Mouse (Mus musculus) heart, embryonic 13.5 days (tissue): Measurements from ENCODE around the gene Sp3. TPM values are rescaled to one million over a fixed set of nuclear protein-coding genes. Genes with fewer than 3 reads are reported as not detected.
"Not testable (repeated sequence)": the region's sequence is repeated elsewhere in the genome, so short reads cannot be mapped to it uniquely, and the experiment has no call there.

Experiments used
- ATAC-seq: fragments of 200-750 bp; cut with Nextera tagmentation; 2 replicates; pipeline ENCODE4 v1.8.0; 2017; ENCODE audit warnings: moderate TSS enrichment; ENCODE audit not compliant: insufficient number of reproducible peaks, low FRiP score, low TSS enrichment; ENCODE audit errors: extremely low read depth
- H3K27ac ChIP-seq: fragments of 300-500 bp; sonication (generic); replicated peaks from 2 replicates; pipeline ENCODE4 v1.5.1; 2015; ENCODE audit warnings: moderate library complexity, mild to moderate bottlenecking, inconsistent platforms
- H3K27me3 ChIP-seq: fragments of 300-500 bp; sonication (generic); replicated peaks from 2 replicates; pipeline ENCODE4 v1.6.1; 2015; ENCODE audit warnings: mild to moderate bottlenecking, inconsistent platforms
- H3K36me3 ChIP-seq: fragments of 300-500 bp; sonication (generic); 2 replicates; pipeline ENCODE4 v1.6.1; 2015; ENCODE audit warnings: mild to moderate bottlenecking, inconsistent platforms
- H3K4me1 ChIP-seq: fragments of 300-500 bp; sonication (generic); 2 replicates; pipeline ENCODE4 v1.6.1; 2015; ENCODE audit warnings: inconsistent platforms
- H3K4me2 ChIP-seq: fragments of 300-500 bp; sonication (generic); 2 replicates; pipeline ENCODE4 v1.6.1; 2015; ENCODE audit warnings: inconsistent platforms, mild to moderate bottlenecking, moderate library complexity
- H3K4me3 ChIP-seq: fragments of 300-500 bp; sonication (generic); 2 replicates; pipeline ENCODE4 v1.5.1; 2015; ENCODE audit warnings: moderate library complexity, mild to moderate bottlenecking, inconsistent platforms
- H3K9ac ChIP-seq: fragments of 300-500 bp; sonication (generic); 2 replicates; pipeline ENCODE4 v1.6.1; 2015; ENCODE audit warnings: inconsistent platforms, mild to moderate bottlenecking, moderate library complexity
- H3K9me3 ChIP-seq: fragments of 300-500 bp; sonication (generic); 2 replicates; pipeline ENCODE4 v1.6.1; 2016; ENCODE audit warnings: inconsistent platforms
- WGBS: fragments of 180-500 bp; shearing (Covaris S2); methylation state at CpG from one replicate; pipeline ENCODE4 v1.1.7; 2015; ENCODE audit warnings: mixed read lengths; 5-methylcytosine and 5-hydroxymethylcytosine counted together
- polyA plus RNA-seq: library from polyadenylated mRNA; unstranded; fragments of >200 nt; fragmentation: Nextera tagmentation; extraction: Ambion mirVana; gene quantifications from 2 replicates; pipeline ENCODE4 v1.2.1, GENCODE M21; 2015

Gene Sp3
- polyA plus RNA-seq, 1 experiment from 2014 or later, result 31.0 TPM

- H3K9ac ChIP-seq, result no peak overlapping the region
- H3K27ac ChIP-seq, result no peak overlapping the region
- no peaks in the 10 kb centered on the region for H3K27me3 ChIP-seq
- WGBS, result 93% methylated on average over 17 of the region's 17 CpGs
- peaks cover 12% of the 10 kb centered on the region for H3K9me3 ChIP-seq
- peaks cover 22% of the 10 kb centered on the region for H3K4me1 ChIP-seq
- H3K36me3 ChIP-seq, result peaks cover 21% of the 10 kb centered on the region
- no peak for ATAC-seq
- no peak overlapping the region for H3K4me2 ChIP-seq
- no peak overlapping the region for H3K4me3 ChIP-seq
Observed at GRCm38 (mm10) chr2:72992497-72992896, 12.3 kb upstream of the Sp3 start.

- Histone ChIP-seq H3K9me3 (peaks cover 12% of the 10 kb centered on the region), H3K36me3 (peaks cover 21% of the 10 kb centered on the region)
- not testable (repeated sequence) for H3K9ac ChIP-seq, ATAC-seq, H3K27ac ChIP-seq, H3K4me2 ChIP-seq, H3K4me1 ChIP-seq, H3K4me3 ChIP-seq, H3K27me3 ChIP-seq
- WGBS, result 87% methylated on average over 9 of the region's 9 CpGs
Observed at GRCm38 (mm10) chr2:72988945-72989344, 8.7 kb upstream of the Sp3 start.

GRCm38 (mm10) chr2:72986616-72987015, 6.4 kb upstream of the Sp3 start, which contains the start of gene Gm11084:
Gene Gm11084, minus strand, starts transcription at chr2:72986716.
- no peak for ATAC-seq
- WGBS, result 81% methylated on average over 5 of the region's 5 CpGs

GRCm38 (mm10) chr2:72985516-72985915, 5.3 kb upstream of the Sp3 start:
- H3K27me3 ChIP-seq, result no peaks in the 10 kb centered on the region
- no peak overlapping the region for H3K27ac ChIP-seq
- no peak overlapping the region for H3K9ac ChIP-seq
- H3K4me2 ChIP-seq, result no peak overlapping the region
- WGBS, result 53% methylated on average over 1 of the region's 1 CpGs
- ATAC-seq, result no peak
- H3K9me3 ChIP-seq, result peaks cover 9% of the 10 kb centered on the region
- H3K36me3 ChIP-seq, result peaks cover 21% of the 10 kb centered on the region
- H3K4me1 ChIP-seq, result peaks cover 16% of the 10 kb centered on the region
- H3K4me3 ChIP-seq, result no peak overlapping the region

More at GRCm38 (mm10) chr2:72986616-72987015, 6.4 kb upstream of the Sp3 start, which contains the start of gene Gm11084:
- Histone ChIP-seq H3K4me1 (peaks cover 10% of the 10 kb centered on the region), H3K4me2 (no peak within 1 kb of the TSS), H3K9ac (no peak within 1 kb of the TSS), H3K9me3 (peaks cover 11% of the 10 kb centered on the region), H3K36me3 (peaks cover 21% of the 10 kb centered on the region), H3K27ac (no peak within 1 kb of the TSS), H3K27me3 (no peaks in the 10 kb centered on the region), H3K4me3 (no peak within 1 kb of the TSS)

GRCm38 (mm10) chr2:72984806-72985205, 4.6 kb upstream of the Sp3 start:
- 71% methylated on average over 4 of the region's 4 CpGs for WGBS
- no peak for ATAC-seq
- H3K9ac ChIP-seq, result no peak overlapping the region
- H3K36me3 ChIP-seq, result peaks cover 21% of the 10 kb centered on the region
- H3K4me1 ChIP-seq, result peaks cover 16% of the 10 kb centered on the region
- H3K9me3 ChIP-seq, result peaks cover 9% of the 10 kb centered on the region
- H3K27me3 ChIP-seq, result no peaks in the 10 kb centered on the region
- no peak overlapping the region for H3K4me3 ChIP-seq
- no peak overlapping the region for H3K4me2 ChIP-seq
- no peak overlapping the region for H3K27ac ChIP-seq

GRCm38 (mm10) chr2:72983211-72983610, 3.0 kb upstream of the Sp3 start:
- 82% methylated on average over 3 of the region's 3 CpGs for WGBS
- Histone ChIP-seq H3K27ac (no peak overlapping the region), H3K9ac (no peak overlapping the region), H3K4me1 (peaks cover 16% of the 10 kb centered on the region), H3K9me3 (no peaks in the 10 kb centered on the region), H3K4me2 (no peak overlapping the region), H3K36me3 (peaks cover 5% of the 10 kb centered on the region), H3K27me3 (no peaks in the 10 kb centered on the region), H3K4me3 (no peak overlapping the region)
- no peak for ATAC-seq

GRCm38 (mm10) chr2:72982110-72982785, 2.0 kb upstream of the Sp3 start:
- peaks cover 19% of the 10 kb centered on the region for H3K4me1 ChIP-seq
- no peak overlapping the region for H3K27ac ChIP-seq
- 86% methylated on average over 7 of the region's 7 CpGs for WGBS
- H3K4me2 ChIP-seq, result no peak overlapping the region
- H3K9ac ChIP-seq, result no peak overlapping the region
- no peaks in the 10 kb centered on the region for H3K36me3 ChIP-seq
- no peak overlapping the region for H3K4me3 ChIP-seq
- H3K9me3 ChIP-seq, result no peaks in the 10 kb centered on the region
- no peak for ATAC-seq
- H3K27me3 ChIP-seq, result no peaks in the 10 kb centered on the region

GRCm38 (mm10) chr2:72981441-72982109, 1.3 kb upstream of the Sp3 start:
- Histone ChIP-seq H3K9me3 (no peaks in the 10 kb centered on the region), H3K27me3 (no peaks in the 10 kb centered on the region), H3K36me3 (no peaks in the 10 kb centered on the region), H3K4me3 (peak overlapping the region; percentile 100), H3K4me1 (peaks cover 26% of the 10 kb centered on the region), H3K9ac (peak overlapping the region; percentile 100), H3K27ac (peak overlapping the region; percentile 100), H3K4me2 (peak overlapping the region; percentile 86)
- no peak for ATAC-seq
- 77% methylated on average over 9 of the region's 9 CpGs for WGBS

GRCm38 (mm10) chr2:72981075-72981420, 802 bp upstream of the Sp3 start:
- Histone ChIP-seq H3K4me2 (peak overlapping the region; percentile 86), H3K4me3 (peak overlapping the region; percentile 100), H3K9me3 (no peaks in the 10 kb centered on the region), H3K9ac (peak overlapping the region; percentile 100), H3K27me3 (no peaks in the 10 kb centered on the region), H3K4me1 (peaks cover 31% of the 10 kb centered on the region), H3K36me3 (peaks cover 1% of the 10 kb centered on the region; the same call in 1 of the 2 replicates), H3K27ac (peak overlapping the region; percentile 100)
- ATAC-seq, result no peak
- 10% methylated on average over 3 of the region's 3 CpGs for WGBS

GRCm38 (mm10) chr2:72979659-72980071, 581 bp downstream of the Sp3 start:
- WGBS, result 1% methylated on average over 12 of the region's 54 CpGs
- peak; percentile 68 for ATAC-seq
- Histone ChIP-seq H3K27me3 (no peaks in the 10 kb centered on the region), H3K4me3 (peak overlapping the region; percentile 100), H3K9me3 (no peaks in the 10 kb centered on the region), H3K4me2 (peak overlapping the region; percentile 86), H3K36me3 (peaks cover 6% of the 10 kb centered on the region; the same call in 1 of the 2 replicates), H3K4me1 (peaks cover 37% of the 10 kb centered on the region), H3K9ac (peak overlapping the region; percentile 100), H3K27ac (peak overlapping the region; percentile 100)

- H3K4me1 ChIP-seq, result peaks cover 34% of the 10 kb centered on the region
- H3K27me3 ChIP-seq, result no peaks in the 10 kb centered on the region
- H3K4me2 ChIP-seq, result peak overlapping the region; percentile 86
- H3K9ac ChIP-seq, result peak overlapping the region; percentile 100
- 0% methylated on average over 8 of the region's 107 CpGs for whole genome bisulfite sequencing
- H3K4me3 ChIP-seq, result peak overlapping the region; percentile 100
- ATAC-seq, result peak; percentile 69
- peaks cover 6% of the 10 kb centered on the region; the same call in 1 of the 2 replicates for H3K36me3 ChIP-seq
- H3K9me3 ChIP-seq, result no peaks in the 10 kb centered on the region
- peak overlapping the region; percentile 100 for H3K27ac ChIP-seq
Observed at GRCm38 (mm10) chr2:72978901-72979658, 1.2 kb downstream of the Sp3 start.
